Mouse (Mus musculus): ENCODE data around the gene Fam71f2.

Gene Fam71f2

DNA sequence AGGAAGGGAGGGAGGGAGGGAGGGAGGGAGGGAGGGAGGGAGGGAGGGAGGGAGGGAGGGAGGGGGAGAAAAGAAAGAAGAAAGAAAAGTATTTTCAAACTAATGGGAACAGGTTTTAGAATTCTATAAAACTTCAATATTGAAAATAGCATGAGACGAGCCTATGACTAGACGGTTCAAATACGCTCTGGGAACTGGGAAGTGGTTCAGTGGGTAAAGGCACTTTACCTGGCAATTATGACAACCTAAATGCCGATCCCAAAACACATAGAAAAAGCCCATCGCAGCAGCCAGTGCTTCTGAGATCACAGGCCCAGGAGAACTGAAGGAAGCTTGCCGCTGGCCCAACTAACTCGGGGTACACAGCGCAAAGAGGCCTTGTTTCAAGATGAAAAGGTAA lies at the start of gene Fam71f2:
Gene Fam71f2, plus strand, starts transcription at position 301 of the 400 bp plus-strand sequence.
- no peak for DNase-seq

DNA sequence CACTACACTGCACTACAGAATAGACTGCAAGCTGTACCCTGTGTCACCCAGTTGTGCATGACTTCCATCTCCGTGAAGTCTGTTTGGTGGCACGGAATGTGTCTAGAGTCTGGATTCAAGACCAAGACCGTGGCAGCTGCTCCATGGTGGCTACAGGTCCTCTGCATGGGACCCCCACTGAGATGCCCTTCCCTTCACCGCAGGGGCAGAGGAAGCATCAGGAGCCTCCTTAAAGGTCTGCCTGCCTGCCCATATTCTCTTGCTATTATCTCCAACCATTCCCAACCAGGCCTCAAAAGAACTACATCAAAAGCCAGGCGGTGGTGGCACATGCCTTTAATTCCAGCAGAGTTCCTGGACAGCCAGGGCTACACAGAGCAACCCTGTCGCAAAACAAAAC lies 49.0 kb upstream of the Fam71f2 start:
- no peak for DNase-seq

DNA sequence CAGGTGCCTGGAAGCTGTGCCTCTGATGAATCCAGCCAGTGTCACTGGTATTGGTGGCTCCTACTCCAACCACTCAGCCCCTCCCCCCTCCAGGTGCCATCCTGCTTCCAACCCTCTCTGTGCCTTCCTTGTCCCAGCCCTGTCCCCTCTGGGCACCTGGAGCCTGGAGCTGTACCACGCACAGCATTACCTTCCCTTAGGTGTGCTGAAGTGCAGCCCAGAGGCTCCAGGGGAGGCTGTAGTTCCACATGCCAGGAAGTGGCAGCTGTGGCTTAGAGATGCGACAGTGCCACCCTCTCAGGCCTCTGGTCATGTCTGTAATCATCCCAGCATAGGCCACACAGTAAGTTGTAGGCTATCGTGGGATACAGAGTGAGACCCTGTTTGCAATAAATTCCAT lies 47.6 kb upstream of the Fam71f2 start:
- no peak for DNase-seq

DNA sequence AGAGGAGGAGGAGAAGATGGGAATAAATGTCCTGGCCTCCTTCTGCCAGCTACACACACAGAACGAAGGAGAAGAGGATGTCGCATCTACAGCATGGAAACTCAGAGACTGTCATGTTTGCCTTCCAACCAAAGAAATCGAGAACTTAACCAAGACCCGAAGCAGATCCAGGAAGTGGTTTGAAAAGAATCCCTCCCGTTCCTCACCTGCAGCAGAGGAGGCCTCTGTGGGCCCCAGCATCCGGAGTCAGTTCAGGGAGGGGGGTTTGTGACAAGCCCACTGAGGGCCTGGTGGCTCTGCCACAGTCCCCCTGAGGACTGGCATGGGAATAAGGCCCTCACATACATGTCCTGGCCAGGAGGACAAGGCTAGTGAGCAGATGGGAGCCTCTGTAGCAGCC lies 47.1 kb upstream of the Fam71f2 start:
- DNase-seq, result no peak

DNA sequence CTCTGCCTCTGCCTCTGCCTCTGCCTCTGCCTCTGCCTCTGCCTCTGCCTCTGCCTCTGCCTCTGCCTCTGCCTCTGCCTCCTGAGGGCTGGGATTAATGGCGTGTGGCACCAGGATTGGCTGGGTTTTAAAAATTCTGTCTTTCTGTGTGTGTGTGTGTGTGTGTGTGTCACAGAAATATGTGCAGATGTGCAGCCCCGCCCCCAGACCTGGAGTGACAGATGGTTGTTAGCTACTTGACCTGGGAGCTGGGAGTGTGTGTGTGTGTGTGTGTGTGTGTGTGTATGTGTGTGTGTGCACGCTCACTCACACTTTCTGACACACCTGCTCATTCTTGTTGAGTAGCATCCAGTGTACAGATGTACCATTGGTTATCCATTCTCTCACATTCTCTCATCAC lies 45.7 kb upstream of the Fam71f2 start:
- no peak for DNase-seq

DNA sequence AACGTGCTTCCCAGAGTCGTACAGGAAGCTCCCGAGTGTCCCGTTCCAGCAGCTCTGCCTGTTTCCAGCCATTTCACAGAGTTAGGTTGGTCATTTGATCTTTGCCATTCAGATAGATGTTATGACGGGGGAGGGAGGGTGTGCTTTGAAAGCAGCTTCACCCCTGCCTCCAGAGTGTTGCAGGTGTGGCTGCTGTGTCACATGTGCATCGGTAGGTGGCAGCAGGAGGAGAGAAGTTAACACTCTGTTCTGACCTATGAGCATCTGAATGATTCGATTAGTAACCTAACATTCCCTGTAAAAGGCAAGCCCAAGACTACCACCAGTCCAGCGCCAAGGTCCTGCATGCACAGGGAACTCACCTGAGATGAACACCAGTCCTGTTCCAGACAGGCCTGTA lies 45.1 kb upstream of the Fam71f2 start:
- DNase-seq, result peak; percentile 24

DNA sequence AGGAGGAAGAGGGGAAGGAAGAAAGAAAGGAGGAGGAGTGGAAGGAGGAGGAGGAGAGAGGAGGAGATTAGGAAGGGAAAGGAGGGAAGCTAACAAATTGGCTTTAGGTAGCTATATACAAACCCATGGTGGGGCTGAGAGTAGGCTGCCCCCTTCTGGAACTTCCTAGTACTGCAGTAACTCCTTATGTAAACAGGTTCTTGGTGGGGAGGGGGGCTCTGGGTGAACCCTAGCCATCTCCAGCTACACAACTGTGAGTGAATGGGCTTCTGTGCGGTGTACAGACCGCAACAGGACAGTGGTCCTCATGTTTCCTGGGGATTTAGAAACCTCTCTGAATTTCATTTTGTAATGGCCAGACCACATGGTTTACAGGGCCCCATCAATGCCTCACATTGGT lies 38.6 kb upstream of the Fam71f2 start:
- DNase-seq, result peak; percentile 66

DNA sequence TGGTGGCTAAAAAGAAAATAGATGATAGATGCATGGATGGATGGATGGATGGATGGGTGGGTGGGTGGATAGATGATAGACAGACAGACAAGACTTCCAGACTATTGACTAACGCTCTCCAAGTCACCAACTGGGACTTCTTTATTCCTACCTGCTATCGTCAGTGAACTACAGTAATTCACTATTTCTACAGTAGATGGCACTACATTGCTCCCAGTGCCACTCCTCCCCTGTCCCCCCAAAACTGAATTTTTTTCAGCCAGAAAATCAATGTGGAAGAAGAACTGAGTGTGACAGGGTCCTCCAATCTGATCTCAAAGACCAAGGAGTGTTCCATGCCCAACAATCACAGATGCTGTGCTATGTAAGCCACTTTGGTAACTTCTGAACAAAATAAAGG lies 37.7 kb upstream of the Fam71f2 start:
- DNase-seq, result no peak

DNA sequence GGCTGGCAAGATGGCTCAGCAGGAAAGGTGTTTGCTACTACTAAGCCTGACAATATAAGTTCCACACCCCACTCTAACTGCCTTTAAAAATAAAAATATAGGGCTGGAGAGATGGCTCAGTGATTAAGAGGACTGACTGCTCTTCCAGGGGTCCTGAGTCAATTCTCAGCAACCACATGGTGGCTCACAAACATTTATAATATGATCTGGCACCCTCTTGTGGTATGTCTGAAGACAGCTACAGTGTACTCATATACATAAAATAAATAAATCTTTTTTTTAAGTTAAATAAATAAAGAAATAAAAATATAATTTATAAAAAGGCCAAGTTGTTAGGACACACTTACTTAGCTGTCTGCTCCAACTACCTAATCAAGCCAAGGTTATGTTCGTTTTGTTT lies 37.1 kb upstream of the Fam71f2 start:
- DNase-seq, result no peak

DNA sequence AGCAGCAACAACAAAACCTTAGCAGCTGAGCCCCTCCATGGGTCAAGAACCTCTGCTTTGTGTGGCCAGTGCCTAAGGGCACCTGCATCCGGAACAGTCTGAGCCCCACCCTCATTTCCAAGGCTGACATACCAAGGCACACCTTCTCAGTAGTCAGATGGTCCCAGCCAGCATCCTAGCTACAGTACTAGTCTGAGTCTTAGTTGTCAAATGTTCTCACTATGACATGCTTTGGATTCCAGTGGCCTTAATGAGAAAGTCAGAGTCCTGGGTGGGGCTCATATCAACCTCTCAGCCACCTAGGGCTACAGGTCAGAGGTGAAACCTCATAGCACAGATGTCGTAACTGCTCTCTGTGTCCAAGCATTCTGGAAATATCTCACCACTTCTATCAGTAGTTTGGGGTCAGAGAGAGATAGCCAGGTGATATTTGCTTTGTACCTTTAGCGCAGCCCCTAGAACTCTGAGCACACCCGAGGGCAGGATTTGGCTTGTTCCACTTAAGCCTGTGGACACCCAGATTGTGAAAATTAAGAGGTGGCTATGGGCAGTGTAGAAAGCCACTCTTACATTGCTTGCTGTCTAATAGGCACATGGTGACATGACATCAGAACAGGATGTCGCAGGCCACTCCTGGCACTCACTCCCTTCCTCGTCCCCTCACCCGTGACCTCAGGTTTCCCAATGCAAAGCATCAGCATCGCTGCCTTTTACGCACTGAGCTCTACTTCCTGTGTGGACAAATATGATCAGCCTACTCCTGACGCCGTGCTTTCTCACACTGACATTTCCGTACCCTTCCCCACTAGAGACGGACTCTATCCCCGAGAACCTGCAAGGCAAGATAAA lies 33.9 kb upstream of the Fam71f2 start:
- peak; percentile 18 for DNase-seq

DNA sequence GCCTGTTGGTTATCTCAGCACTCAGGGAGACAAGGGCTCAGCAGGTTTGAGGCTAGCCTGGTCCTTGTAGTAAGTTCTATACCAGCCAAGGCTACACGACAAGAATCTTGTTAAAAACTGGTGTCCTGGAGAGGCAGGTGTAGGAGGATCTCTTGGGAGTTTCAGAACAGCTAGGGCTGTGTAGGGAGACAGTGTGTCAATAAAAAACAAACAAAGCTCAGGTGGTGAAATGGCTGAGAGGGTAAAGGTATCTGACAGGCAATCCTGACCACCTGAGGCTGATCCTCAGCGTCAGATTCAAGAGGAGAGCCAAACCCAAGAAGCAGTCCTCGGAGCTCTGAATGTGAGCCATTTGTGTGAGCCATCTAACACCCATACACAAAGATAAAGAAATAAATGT lies 33.2 kb upstream of the Fam71f2 start:
- no peak for DNase-seq

DNA sequence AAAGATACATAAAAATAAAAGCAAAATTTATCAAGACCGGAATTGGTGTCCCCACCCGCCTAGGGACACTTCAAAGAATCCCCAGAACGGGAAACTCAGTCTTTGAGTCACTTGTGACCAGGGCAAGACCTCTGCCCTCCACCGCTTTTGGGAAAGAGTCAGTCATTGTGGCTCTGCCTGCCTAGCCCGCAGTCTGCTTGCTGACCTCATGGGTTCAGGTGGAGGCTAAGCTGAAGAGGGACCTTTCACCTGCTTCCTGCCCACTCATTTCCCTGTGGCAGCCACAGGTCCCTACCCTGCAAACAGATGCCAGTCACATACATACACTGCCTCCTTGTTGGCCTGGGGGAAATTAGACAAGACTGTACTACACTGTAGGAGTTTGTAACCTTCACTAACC lies 32.8 kb upstream of the Fam71f2 start:
- no peak for DNase-seq

DNA sequence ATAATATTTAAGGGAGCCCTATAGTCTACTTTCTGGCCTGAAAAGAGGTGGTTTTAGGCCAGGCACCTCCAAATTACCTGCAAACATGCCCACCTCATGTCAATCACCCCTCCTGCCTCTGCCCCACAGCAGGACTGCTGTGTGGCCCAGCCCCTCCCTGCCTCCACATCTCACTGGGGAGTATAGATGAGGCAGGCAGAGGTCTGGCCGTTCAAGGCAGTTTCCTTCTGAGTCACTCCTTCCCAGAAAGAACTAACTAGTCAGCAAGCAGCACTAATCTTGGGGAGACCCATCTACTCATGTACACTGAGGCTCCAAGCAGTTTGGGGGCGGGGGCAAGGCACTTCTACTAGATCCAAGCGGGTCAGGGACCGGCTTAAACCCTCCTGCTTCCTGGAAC lies 32.3 kb upstream of the Fam71f2 start:
- DNase-seq, result no peak

DNA sequence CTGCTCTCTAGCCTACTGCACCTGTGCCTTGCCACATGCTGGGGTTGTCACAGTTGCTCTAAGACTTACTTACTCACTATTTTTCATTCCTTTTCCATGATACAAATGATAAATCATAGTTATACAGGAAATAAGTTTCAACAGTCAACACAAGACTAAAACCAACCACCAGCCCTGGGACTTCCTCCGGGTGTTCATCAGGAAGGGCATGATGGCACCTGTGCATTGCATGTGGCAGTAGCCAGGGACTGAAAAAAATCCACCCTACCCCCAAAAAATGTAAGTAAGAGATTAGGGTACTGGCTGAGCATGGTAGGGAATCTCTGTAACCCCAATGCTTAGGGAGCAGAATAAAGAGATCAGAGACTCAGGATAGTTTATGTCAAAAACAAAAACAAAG lies 20.0 kb upstream of the Fam71f2 start:
- no peak for DNase-seq

DNA sequence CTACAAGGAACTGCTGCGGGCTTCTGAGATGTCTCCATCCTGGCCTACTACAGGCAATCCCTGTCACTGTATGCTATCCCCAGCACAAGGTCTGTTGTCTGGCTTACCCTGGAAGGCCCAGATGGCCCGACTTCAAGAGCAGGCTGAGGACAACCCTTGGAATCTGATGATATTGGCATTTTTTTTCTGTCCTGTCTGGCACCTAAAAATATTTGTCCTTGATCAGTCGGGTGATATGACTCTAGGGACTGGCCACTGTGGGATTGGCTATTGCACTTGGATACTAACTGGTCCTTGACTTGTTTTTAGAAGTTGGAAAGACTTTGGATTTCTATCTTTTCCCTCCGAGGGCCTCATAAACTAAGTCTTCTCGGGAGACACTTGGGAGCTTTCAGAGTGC lies 17.6 kb upstream of the Fam71f2 start:
- DNase-seq, result no peak

DNA sequence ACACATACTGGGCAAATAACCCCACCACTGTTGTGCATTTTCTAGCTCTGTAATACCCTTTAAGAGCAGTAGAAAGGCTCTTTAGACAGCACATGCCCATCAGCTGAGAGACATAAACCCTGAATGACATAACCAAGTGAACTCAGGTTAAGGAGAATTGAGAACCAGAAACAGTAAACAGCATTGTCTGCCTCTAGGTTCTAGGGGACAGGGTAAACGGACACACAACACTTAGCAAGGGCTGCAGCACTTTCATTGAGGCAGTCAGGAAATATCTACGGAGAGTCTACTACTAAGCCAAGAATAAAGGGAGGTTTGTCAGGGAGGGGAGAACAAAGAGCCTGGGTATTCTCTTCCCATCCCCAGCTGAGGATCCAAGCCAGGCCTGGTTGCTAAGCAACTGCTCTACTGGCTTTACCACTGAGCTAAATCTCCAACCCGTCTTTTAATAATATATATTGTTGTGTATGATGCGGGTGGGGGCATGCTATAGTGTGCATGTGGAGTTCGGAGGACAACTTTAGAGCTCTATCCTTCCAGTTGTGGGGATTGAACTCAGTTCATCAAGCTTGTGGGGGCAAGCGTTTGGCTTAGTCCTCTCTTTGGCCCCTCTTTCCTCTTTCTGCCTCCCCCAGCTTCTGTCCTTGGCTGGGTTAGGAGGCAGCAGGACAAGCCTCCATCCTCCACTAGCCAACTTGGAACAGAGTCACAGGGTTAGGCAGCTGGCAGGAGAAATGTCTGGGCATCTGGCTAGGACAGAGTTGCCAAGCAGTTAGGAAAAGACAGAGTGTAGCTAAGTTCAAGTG lies 15.5 kb upstream of the Fam71f2 start:
- no peak for DNase-seq

DNA sequence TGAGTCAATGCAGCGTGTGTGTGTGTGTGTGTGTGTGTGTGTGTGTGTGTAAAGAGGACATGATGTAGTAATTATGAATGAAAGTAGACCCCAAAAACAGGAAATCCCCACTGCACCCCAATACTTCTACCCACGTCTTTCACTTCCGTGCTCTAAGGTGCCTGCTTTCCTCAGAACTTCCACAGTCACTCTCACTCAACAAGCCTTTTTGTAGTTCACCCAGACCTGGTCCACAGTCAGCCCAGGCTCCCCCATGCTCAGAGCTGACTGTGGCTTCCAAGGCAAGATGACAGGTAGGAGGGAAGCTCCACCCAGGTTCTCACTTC lies 15.0 kb upstream of the Fam71f2 start:
- DNase-seq, result no peak

DNA sequence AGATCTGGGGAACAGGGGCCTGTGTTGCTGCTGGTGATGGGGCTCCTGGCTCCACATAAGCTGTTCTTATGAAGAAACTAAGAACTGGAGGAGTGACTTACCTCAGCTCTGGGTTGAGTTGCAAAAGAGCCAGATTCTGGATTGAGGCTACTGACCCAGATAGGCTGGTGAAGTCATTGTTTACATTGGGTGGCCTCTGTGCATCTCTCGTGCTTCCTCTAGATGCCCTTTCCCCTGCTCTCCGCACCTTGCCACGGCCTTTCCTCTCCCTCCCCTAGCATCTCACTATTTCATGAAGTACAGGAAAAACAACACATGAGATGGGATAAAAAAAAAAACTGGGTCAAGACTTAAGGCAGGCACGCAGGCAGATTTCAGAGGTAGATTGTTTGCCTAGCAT lies 12.5 kb upstream of the Fam71f2 start:
- DNase-seq, result no peak

DNA sequence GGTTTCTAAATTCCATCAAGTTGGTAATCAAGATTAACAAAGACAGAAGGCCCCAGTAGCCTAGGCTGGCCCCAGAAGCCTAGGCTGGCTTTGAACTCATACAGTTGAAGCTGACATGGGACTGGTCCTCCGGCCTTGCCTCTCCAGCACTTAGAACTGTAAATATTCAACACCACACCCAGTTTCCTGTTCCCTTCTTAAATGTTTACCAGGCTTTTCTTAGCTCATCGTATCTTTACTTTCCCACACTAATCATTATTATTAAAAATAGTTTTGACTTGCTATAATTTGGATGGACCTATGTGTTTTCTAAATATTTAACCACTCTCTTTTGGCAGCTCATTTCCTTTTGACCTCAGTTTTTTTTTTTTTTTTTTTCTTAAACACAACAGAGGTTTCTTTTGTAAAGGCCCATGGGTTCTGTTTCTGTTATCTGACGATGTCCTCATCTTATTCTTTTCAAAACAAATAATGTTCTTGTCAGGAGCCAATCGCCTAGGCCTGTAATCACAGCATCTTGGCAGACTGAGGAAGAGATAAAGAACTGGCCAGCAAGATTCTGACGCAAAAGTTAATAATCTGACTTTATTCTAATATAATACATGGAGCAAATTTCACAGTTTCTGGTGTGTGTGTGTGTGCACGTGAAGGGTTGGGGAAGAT lies 10.3 kb upstream of the Fam71f2 start:
- no peak for DNase-seq

DNA sequence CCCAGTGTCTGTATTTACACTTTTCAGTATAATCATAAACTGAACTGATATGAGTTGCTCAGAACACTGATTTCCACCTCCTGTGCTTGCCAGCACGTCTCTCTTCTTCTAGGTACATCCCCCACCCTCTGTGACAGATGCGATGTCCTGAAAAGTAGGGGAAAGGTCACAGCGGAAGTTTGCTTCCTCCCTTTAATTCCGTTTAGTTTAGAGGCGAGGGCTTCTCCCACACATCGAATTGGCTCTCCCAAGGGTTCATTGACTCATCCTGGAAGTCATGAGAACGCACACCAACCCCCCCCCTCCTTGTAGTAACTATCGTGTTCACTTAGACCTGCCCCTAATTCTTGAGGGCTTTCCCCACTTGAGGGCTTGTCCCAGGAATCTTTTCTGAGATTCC lies 8.4 kb upstream of the Fam71f2 start:
- peak; percentile 25 for DNase-seq

DNA sequence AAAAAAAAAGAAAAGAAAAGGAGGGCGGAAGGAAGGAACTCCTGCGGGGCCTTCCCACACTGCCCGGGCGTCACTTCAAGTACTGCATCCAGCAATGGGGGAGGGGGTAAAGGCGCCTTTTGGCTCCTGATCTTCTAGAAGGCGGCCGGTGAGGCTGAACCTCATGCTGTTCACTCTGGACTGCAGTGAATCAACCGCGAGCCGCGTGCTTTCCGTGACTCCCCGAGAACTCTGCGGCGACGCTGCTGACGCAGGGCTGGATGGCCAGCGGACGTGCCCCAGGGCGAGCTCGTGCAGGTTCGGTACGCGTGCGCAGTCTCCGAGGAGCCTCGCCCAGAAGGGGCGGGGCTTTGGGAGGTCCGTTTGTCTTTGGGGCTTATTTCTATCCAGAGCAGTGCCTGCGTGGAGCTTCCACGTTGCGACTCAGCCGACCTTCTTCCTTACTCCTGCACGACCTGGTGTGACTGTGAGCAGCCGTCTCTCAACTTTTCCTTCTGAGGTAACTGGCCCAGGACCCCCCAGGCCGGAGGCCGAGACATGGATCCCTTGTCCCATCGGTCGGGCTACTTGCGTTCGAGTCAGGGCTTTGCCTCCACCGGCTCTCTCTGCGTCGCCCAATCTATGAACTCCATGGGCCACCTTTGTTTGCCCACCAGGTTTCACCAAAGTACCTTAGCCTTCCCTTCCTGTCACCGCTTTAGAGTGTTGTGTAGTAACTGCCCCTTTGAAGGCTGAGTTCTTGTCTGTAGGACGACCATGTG lies 6.9 kb upstream of the Fam71f2 start, which contains the start of gene Hilpda:
Gene Hilpda, plus strand, starts transcription at position 177 of the 761 bp plus-strand sequence.
- peak; percentile 94 for DNase-seq

DNA sequence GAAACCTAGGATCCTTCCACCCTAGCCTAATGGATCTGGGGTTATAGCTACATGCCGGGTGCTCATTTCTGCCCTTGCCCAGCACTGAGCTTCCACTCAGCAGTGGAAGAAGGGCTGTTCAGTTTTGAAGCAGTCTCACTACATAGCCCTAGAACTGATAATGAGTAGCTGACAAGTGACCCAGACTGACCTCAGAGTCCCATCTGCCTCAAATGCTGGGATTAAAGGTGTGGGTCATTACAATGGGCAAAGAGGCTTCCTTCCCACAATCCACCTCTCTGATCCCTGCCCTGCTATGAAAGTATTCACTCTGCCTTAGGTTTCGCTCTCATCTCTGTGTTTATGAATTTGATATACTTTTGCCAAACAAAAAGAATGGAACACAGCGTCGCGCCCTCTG lies 2.6 kb upstream of the Fam71f2 start:
- DNase-seq, result no peak
